Comparison of ENCODE assay signal across 8 mouse cellular contexts in genomic region chr9:64736076-64736638, GRCm38 (mm10). TPM values are rescaled to one million over a fixed set of nuclear protein-coding genes. Genes with fewer than 3 reads are reported as not detected.
A peak's percentile ranks its signal among the peaks of the same experiment; 100 is the strongest.
DNase-seq lines count a peak whose midpoint lies in the region; TF ChIP-seq lines count a peak whose summit lies in the region.

No protein-coding gene starts in this region.

- TF ChIP-seq POLR2A in myocyte (IDR thresholded peaks at IDR 0.05; ENCODE audit: insufficient read length, low read depth): no peak

- H3K27me3 ChIP-seq in C2C12 (ENCODE audit: control insufficient read depth, insufficient read depth, insufficient read length) (no peaks in the 10 kb centered on the region), myocyte (ENCODE audit: control insufficient read depth, insufficient read depth, insufficient read length) (no peaks in the 10 kb centered on the region)
- H3K27me3 ChIP-seq in erythroblast, embryonic 14.5 days (ENCODE audit: control insufficient read depth): no peaks in the 10 kb centered on the region
- H3K27me3 ChIP-seq in limb, embryonic 10.5 days (ENCODE audit: low read depth, poor library complexity, severe bottlenecking): no peaks in the 10 kb centered on the region

- H3K4me2 ChIP-seq in myocyte (ENCODE audit: low read depth): peak overlapping the region; percentile 87

- peaks cover 27% of the 10 kb centered on the region for H3K4me1 ChIP-seq in erythroblast, embryonic 14.5 days (ENCODE audit: control insufficient read depth)
- H3K4me1 ChIP-seq in limb, embryonic 10.5 days: peaks cover 14% of the 10 kb centered on the region

- peak overlapping the region; percentile 92 for H3K27ac ChIP-seq in limb, embryonic 10.5 days

- WGBS in limb, embryonic 10.5 days: 15% methylated on average over 9 of the region's 9 CpGs

- peak overlapping the region; percentile 79 for H3K4me3 ChIP-seq in C2C12 (ENCODE audit: insufficient read depth, poor library complexity, severe bottlenecking)
- peak overlapping the region; percentile 100 for H3K4me3 ChIP-seq in erythroblast, embryonic 14.5 days (replicated peaks)
- peak overlapping the region; percentile 98 for H3K4me3 ChIP-seq in limb, embryonic 10.5 days
- peak overlapping the region; percentile 89 for H3K4me3 ChIP-seq in myocyte

- H3K9me3 ChIP-seq in erythroblast, embryonic 14.5 days (ENCODE audit: control insufficient read depth, low read length): no peaks in the 10 kb centered on the region
- H3K9me3 ChIP-seq in limb, embryonic 10.5 days (replicated peaks): no peaks in the 10 kb centered on the region

- DNase-seq in 416B (ENCODE audit: low read depth): peak; percentile 69
- DNase-seq in limb, embryonic 10.5 days (ENCODE audit: low spot score): no peak
- no peak for DNase-seq in adrenal gland, postnatal 4 days (ENCODE audit: low spot score in 2 of 2)
- no peak for DNase-seq in spleen, adult 18-20 months
- no peak for DNase-seq in right cerebral cortex, postnatal 4 days

- peaks cover 63% of the 10 kb centered on the region for H3K79me2 ChIP-seq in C2C12 (ENCODE audit: control insufficient read depth, insufficient read depth)
- H3K79me2 ChIP-seq in myocyte (ENCODE audit: control insufficient read depth, insufficient read depth): peaks cover 47% of the 10 kb centered on the region

- peaks cover 32% of the 10 kb centered on the region for H3K79me3 ChIP-seq in C2C12 (ENCODE audit: low read depth)

- H3ac ChIP-seq in C2C12 (ENCODE audit: control insufficient read depth, insufficient read length, low read depth) (peak overlapping the region; percentile 9), myocyte (ENCODE audit: control insufficient read depth, insufficient read length) (no peak overlapping the region)

- no peak for TF ChIP-seq CTCF in C2C12 (IDR thresholded peaks at IDR 0.05; ENCODE audit: control insufficient read depth, insufficient read depth, insufficient read length)

- H3K36me3 ChIP-seq in C2C12 (ENCODE audit: control insufficient read depth, insufficient read depth) (no peaks in the 10 kb centered on the region), myocyte (ENCODE audit: control insufficient read depth, insufficient read depth) (no peaks in the 10 kb centered on the region)
- H3K36me3 ChIP-seq in erythroblast, embryonic 14.5 days (ENCODE audit: control insufficient read depth): peaks cover 4% of the 10 kb centered on the region
- no peaks in the 10 kb centered on the region for H3K36me3 ChIP-seq in limb, embryonic 10.5 days

TF ChIP-seq in C2C12, 6 proteins besides CTCF, POLR2A, EP300 and RAD21:
- TF ChIP-seq FOSL1 (IDR thresholded peaks at IDR 0.05; ENCODE audit: insufficient read depth, low read length, poor library complexity, severe bottlenecking) (no peak), MYOG (IDR thresholded peaks at IDR 0.05; ENCODE audit: control insufficient read depth, extremely low read depth, insufficient read length) (no peak), MAX (IDR thresholded peaks at IDR 0.05) (no peak), CEBPB (IDR thresholded peaks at IDR 0.05; ENCODE audit: low read depth) (no peak), MYOD1 (IDR thresholded peaks at IDR 0.05; ENCODE audit: control insufficient read depth, insufficient read length, low read depth) (no peak)

TF ChIP-seq in myocyte, 11 proteins besides CTCF, POLR2A, EP300 and RAD21:
- no peak for TF ChIP-seq REST (IDR thresholded peaks at IDR 0.05; ENCODE audit: insufficient read depth, insufficient read length)
- no peak for TF ChIP-seq TCF3 (IDR thresholded peaks at IDR 0.05; ENCODE audit: insufficient read length, low read depth)
- TF ChIP-seq MYOG (IDR thresholded peaks at IDR 0.05; ENCODE audit: control insufficient read depth in 1 of 3, insufficient read depth in 1 of 3, insufficient read length in 2 of 3, low read depth in 2 of 3): no peak
- no peak for TF ChIP-seq CEBPB (IDR thresholded peaks at IDR 0.05; ENCODE audit: insufficient read depth, poor library complexity, severe bottlenecking)
- no peak for TF ChIP-seq MAX (IDR thresholded peaks at IDR 0.05; ENCODE audit: low read depth)
- TF ChIP-seq E2F4 (IDR thresholded peaks at IDR 0.05; ENCODE audit: insufficient read depth): no peak
- no peak for TF ChIP-seq MYOD1 (IDR thresholded peaks at IDR 0.05; ENCODE audit: control insufficient read depth in 1 of 3, insufficient read length in 2 of 3, low read depth in 2 of 3)
- no peak for TF ChIP-seq USF1 (IDR thresholded peaks at IDR 0.05; ENCODE audit: low read depth)
- TF ChIP-seq SRF (IDR thresholded peaks at IDR 0.05; ENCODE audit: control insufficient read depth, insufficient read length, low read depth): no peak
- TF ChIP-seq TCF12 (IDR thresholded peaks at IDR 0.05; ENCODE audit: insufficient read depth, poor library complexity, severe bottlenecking): no peak
- no peak for TF ChIP-seq POLR2AphosphoS2 (IDR thresholded peaks at IDR 0.05; ENCODE audit: insufficient read length, low read depth)

RNA-seq across cellular contexts. Expression of gene Rab11a, which starts 1.4 kb away (rescaled TPM):
- polyA plus RNA-seq in C2C12 (2012; fragmentation: generic; extraction: Trizol) (92.7 TPM), myocyte (2012; fragmentation: generic; extraction: Trizol) (150 TPM)
- 32.9 and 35.5 TPM in 2 replicates for polyA plus RNA-seq in erythroblast, embryonic 14.5 days (2012)
- polyA plus RNA-seq in limb, embryonic 10.5 days (2016; fragmentation: Nextera tagmentation; extraction: Ambion mirVana): 202 and 211 TPM in 2 replicates
- 100 to 1,000 TPM; 304 to 332 TPM for total RNA-seq in adrenal gland, postnatal 4 days (2021)
